Mouse (Mus musculus): ENCODE data around the gene Pcgf1. TPM values are rescaled to one million over a fixed set of nuclear protein-coding genes. Genes with fewer than 3 reads are reported as not detected.

Gene Pcgf1
- polyA plus RNA-seq, 1 experiment = 2.2 TPM

GRCm38 (mm10) chr6:83124851-83125312 lies 47.2 kb downstream of the Pcgf1 start:
- no peaks in the 10 kb centered on the region for H3K9me3 ChIP-seq (ENCODE audit: control insufficient read depth, low read length)
- TF ChIP-seq TAL1 (IDR thresholded peaks at IDR 0.05; ENCODE audit: low read length) (no peak), GATA1 (IDR thresholded peaks at IDR 0.05; ENCODE audit: low read length) (no peak)
- H3K4me3 ChIP-seq (replicated peaks) = peak overlapping the region; percentile 80
- H3K36me3 ChIP-seq (ENCODE audit: control insufficient read depth) = peaks cover 20% of the 10 kb centered on the region
- peaks cover 55% of the 10 kb centered on the region for H3K4me1 ChIP-seq (ENCODE audit: control insufficient read depth)
- no peaks in the 10 kb centered on the region for H3K27me3 ChIP-seq (ENCODE audit: control insufficient read depth)

GRCm38 (mm10) chr6:83125331-83125730 lies 47.7 kb downstream of the Pcgf1 start, which contains the start of gene Ino80b:
Ino80b (minus strand) TSS chr6:83125431.
- TF ChIP-seq GATA1 (IDR thresholded peaks at IDR 0.05; ENCODE audit: low read length) (no peak), TAL1 (IDR thresholded peaks at IDR 0.05; ENCODE audit: low read length) (no peak)
- peaks cover 16% of the 10 kb centered on the region for H3K36me3 ChIP-seq (ENCODE audit: control insufficient read depth)
- no peaks in the 10 kb centered on the region for H3K9me3 ChIP-seq (ENCODE audit: control insufficient read depth, low read length)
- H3K4me3 ChIP-seq (replicated peaks) = peak within 1 kb of the TSS; percentile 80
- H3K27me3 ChIP-seq (ENCODE audit: control insufficient read depth) = no peaks in the 10 kb centered on the region
- H3K4me1 ChIP-seq (ENCODE audit: control insufficient read depth) = peaks cover 50% of the 10 kb centered on the region

GRCm38 (mm10) chr6:83127419-83127818 lies 49.8 kb downstream of the Pcgf1 start:
- TF ChIP-seq GATA1 (IDR thresholded peaks at IDR 0.05; ENCODE audit: low read length) (no peak), TAL1 (IDR thresholded peaks at IDR 0.05; ENCODE audit: low read length) (no peak)
- no peak overlapping the region for H3K4me3 ChIP-seq (replicated peaks)
- no peaks in the 10 kb centered on the region for H3K9me3 ChIP-seq (ENCODE audit: control insufficient read depth, low read length)
- H3K36me3 ChIP-seq (ENCODE audit: control insufficient read depth) = peaks cover 15% of the 10 kb centered on the region
- H3K27me3 ChIP-seq (ENCODE audit: control insufficient read depth) = peaks cover 5% of the 10 kb centered on the region
- H3K4me1 ChIP-seq (ENCODE audit: control insufficient read depth) = peaks cover 33% of the 10 kb centered on the region

Other genes starting within 250 kb of the Pcgf1 start
- not detected in 2 replicates for gene Sema4f, start 138.1 kb upstream of the Pcgf1 start, polyA plus RNA-seq (2012)
- 8.2 and 8.8 TPM in 2 replicates for gene M1ap, start 131.0 kb upstream of the Pcgf1 start, polyA plus RNA-seq (2012)
- gene Dok1, start 44.4 kb upstream of the Pcgf1 start, polyA plus RNA-seq (2012) = 27.8 and 28.7 TPM in 2 replicates
- gene Loxl3, start 43.7 kb upstream of the Pcgf1 start, polyA plus RNA-seq (2012) = 0.01 and 0.02 TPM in 2 replicates
- gene Aup1, start 23.3 kb upstream of the Pcgf1 start, polyA plus RNA-seq (2012) = 310 and 339 TPM in 2 replicates
- 6.2 and 6.6 TPM in 2 replicates for gene Htra2, start 22.6 kb upstream of the Pcgf1 start, polyA plus RNA-seq (2012)
- 0.14 and 0.18 TPM in 2 replicates for gene Dqx1, start 20.0 kb upstream of the Pcgf1 start, polyA plus RNA-seq (2012)
- gene Tlx2, start 7.6 kb upstream of the Pcgf1 start, polyA plus RNA-seq (2012) = not detected in 2 replicates
- 0.05 TPM in 1 of 2 replicates, not detected in the other for gene Lbx2, start 8.5 kb downstream of the Pcgf1 start, polyA plus RNA-seq (2012)
- gene Ccdc142, start 23.7 kb downstream of the Pcgf1 start, polyA plus RNA-seq (2012) = 0.18 and 0.43 TPM in 2 replicates
- gene Gm42688, start 23.7 kb downstream of the Pcgf1 start, polyA plus RNA-seq (2012) = 0.18 and 0.27 TPM in 2 replicates
- 12.3 and 12.8 TPM in 2 replicates for gene Mrpl53, start 31.2 kb downstream of the Pcgf1 start, polyA plus RNA-seq (2012)
- gene Mogs, start 37.6 kb downstream of the Pcgf1 start, polyA plus RNA-seq (2012) = 3.9 and 4.2 TPM in 2 replicates
- gene Wbp1, start 43.7 kb downstream of the Pcgf1 start, polyA plus RNA-seq (2012) = 16.2 and 18.3 TPM in 2 replicates
- 26.4 TPM in 2 replicates for gene Ino80b, start 47.6 kb downstream of the Pcgf1 start, polyA plus RNA-seq (2012)
- gene Rtkn, start 57.6 kb downstream of the Pcgf1 start, polyA plus RNA-seq (2012) = 0.26 and 0.39 TPM in 2 replicates
- gene Wdr54, start 78.5 kb downstream of the Pcgf1 start, polyA plus RNA-seq (2012) = 0.01 and 0.02 TPM in 2 replicates
- not detected in 2 replicates for gene 1700003E16Rik, start 78.5 kb downstream of the Pcgf1 start, polyA plus RNA-seq (2012)
- 27.2 and 36.9 TPM in 2 replicates for gene Dctn1, start 88.1 kb downstream of the Pcgf1 start, polyA plus RNA-seq (2012)
- 1.8 and 2.3 TPM in 2 replicates for gene Slc4a5, start 142.0 kb downstream of the Pcgf1 start, polyA plus RNA-seq (2012)
- gene Mthfd2, start 248.0 kb downstream of the Pcgf1 start, polyA plus RNA-seq (2012) = 5.3 and 6.1 TPM in 2 replicates
- gene Mob1a, start 248.1 kb downstream of the Pcgf1 start, polyA plus RNA-seq (2012) = 1.8 and 2.4 TPM in 2 replicates